Mouse (Mus musculus) fat pad, adult 2 months (tissue): ENCODE data around the gene Arnt2.

Source experiments
- DNase-seq: peaks from one replicate; pipeline ENCODE4 v3.0.0-alpha.2; 2011; ENCODE audit warnings: low read depth, low spot score; ENCODE audit errors: extremely low read depth

Gene Arnt2

DNA sequence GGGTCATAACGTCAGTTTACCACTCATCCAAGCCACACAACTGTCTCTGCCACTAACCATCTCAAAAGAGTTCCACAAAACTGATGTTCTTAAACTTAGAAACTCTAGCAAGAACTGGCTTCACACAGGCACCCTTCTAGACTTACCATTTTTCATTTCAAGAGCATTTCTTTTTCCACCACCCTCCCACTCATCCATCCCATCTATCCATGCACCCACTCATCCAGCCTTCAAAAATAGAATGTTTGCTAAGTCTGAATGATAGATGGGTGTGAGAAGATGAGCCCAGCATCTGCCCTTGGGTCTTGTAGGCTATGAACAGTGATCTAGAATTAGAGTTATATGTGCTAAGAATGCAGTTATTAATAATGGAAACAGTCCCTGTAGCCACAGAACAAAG is 109.7 kb downstream of the Arnt2 start:
- no peak for DNase-seq

GRCm38 (mm10) chr7:84299601-84300000 is 110.4 kb downstream of the Arnt2 start:
- DNase-seq: no peak

GRCm38 (mm10) chr7:84293054-84293453 is 116.9 kb downstream of the Arnt2 start:
- DNase-seq: no peak

GRCm38 (mm10) chr7:84287226-84287587 is 122.8 kb downstream of the Arnt2 start:
- no peak for DNase-seq

- DNase-seq: no peak
Measured at GRCm38 (mm10) chr7:84286526-84287225, 123.3 kb downstream of the Arnt2 start.

DNA sequence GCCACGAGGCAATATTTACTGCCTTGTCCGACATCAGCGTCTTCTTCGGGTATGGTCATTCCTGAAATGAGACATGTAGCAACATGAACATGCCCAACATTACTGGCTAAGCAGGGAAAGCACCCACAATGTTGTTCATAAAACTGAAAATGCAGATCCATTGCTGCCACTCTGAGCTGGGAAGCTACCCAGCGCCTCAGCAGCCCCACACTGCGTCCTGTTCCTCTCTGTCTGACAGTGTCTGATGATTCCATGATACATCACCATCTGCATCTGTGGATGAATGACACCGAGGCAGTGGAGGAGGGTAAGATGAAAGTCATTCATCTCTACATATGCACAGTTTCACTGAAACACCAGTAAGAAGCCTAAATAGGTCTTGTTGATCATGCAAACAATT is 124.2 kb downstream of the Arnt2 start:
- DNase-seq: no peak

- no peak for DNase-seq
Measured at GRCm38 (mm10) chr7:84284974-84285373, 125.0 kb downstream of the Arnt2 start.

DNA sequence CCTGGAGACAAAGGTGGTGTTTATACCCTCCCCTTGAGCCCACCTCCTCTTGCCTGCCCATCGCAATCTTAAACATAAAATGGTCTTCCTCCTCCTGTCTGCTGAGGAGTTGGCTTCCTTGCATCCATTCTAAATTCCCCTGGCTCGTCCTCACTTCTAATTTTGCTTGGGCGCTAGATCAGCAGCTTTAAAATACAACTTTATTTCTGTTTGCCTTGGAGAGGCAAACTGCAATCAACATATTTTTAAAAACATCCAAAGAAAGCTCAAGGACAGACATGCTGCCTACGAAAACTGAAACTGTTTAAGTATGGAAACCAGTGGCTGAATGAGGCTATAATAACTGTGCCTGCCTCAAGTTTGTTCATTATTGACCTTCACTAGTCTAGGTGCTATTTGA is 127.7 kb downstream of the Arnt2 start:
- DNase-seq: no peak

DNA sequence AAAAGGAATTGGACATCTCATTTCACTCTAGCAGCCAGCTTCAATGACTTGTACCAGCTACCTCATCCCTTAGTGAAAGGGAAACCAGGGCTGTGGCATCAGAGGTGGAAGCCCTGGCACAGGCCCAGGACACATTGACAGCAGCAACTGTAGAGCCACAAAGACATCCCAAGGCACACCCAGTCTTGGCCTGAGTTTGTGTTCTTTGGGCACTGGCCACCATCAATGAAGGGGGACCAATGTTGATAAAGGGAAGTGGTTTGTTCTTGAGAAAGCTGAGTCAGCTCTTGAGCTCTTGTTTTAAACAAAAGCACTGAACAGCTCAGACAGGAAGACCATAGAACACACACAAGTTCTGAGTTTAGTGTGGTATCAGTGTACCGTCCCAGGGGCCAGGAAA is 130.7 kb downstream of the Arnt2 start:
- no peak for DNase-seq

GRCm38 (mm10) chr7:84275312-84275711 is 134.7 kb downstream of the Arnt2 start:
- DNase-seq: no peak

DNA sequence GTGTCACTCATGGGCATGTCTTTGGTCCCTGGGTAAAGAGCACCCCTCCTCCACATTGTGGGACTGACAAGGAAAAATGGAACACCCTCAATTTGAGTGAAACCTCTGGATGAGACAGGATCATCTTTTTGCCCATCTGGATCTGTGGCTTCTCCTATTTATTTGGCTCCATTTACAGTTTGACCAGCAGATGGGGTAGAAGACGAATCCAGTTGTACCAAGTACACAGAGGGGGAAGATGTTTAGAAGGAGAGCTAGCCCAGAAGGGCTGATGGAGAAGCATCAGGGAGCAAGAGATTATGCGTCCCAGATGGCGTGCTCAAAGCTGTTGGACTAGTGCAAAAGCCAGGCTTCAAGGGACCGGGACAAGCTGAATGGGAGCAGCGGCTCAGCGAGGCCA is 136.0 kb downstream of the Arnt2 start:
- DNase-seq: no peak

GRCm38 (mm10) chr7:84272206-84272818 is 137.7 kb downstream of the Arnt2 start:
- DNase-seq: peak; percentile 19

- DNase-seq: no peak
Measured at GRCm38 (mm10) chr7:84271429-84271828, 138.5 kb downstream of the Arnt2 start.

DNA sequence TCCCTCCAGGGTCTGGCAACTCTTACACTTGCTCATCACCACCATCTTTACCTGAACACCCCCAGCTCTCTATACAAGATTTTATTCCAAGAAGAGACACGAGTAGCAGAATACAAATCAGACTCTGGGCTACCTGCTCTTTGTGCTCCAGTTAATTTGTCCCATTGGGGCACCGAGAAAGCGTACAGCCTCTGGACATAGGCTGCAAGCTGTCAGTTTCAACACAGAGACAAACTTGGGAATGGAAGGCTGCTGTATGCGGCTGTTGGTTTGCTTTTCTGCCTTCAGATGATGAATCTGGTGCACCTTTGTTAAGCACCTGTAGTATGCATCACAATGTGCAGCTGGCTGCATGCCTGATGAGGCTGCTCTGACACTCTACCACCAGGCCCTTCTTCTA is 146.5 kb downstream of the Arnt2 start:
- no peak for DNase-seq

DNA sequence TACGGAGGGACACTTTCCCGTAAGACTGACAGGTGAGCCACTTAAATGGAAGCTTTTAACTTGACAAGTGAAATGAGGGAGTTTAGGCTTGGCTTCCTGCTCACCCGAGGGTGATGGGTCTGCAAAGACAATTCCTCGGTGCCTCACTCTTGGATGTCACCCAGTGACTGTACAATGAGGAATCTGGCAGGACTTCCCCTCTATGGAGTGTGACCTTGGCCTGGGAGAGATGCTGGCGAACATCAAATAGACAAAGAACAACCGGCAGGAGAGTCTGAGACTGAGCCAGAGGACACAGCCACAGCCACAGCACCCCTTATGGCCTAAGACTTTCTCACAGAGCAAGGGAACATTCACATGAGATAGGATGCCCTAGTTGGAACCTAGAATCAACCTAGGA is 148.6 kb downstream of the Arnt2 start:
- DNase-seq: no peak

DNA sequence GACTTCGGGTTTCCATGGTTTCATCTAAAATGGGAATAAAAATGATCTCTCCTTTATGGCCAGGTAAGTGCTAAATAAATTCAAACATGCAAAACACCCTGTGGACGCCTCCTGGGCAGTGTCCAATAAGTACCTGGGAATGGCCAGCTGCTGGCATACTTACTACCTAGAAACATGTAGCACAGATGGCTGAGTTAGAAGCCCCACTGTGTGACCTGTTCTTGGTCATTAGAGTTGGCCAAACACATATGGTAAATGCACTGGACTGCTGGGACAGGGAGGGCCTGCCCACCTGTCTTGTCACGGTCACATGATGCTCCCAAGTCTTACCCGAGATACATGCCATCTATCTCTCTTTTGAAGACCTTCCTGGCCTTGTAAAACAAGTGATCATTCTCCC is 149.6 kb downstream of the Arnt2 start:
- DNase-seq: no peak

GRCm38 (mm10) chr7:84259309-84259985 is 150.5 kb downstream of the Arnt2 start:
- DNase-seq: no peak

DNA sequence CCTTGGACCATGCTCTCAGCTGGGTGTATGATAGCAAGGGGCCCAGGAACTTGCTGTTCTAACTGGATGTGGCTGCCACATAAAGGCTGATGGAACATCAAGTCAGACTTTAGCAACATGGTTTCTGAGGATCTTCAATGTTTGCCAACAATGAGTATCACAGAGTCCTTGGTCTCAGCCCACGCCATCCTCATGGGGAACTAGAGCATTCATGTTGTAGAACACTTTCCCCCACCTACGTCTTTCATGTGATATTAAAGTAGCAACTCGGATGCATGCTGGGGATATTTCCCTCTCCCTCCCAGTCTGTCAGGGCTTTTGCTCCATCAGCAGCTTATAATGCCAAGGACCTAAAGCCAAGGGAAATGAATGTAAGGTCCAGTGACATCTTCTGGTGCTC is 153.3 kb downstream of the Arnt2 start:
- no peak for DNase-seq

DNA sequence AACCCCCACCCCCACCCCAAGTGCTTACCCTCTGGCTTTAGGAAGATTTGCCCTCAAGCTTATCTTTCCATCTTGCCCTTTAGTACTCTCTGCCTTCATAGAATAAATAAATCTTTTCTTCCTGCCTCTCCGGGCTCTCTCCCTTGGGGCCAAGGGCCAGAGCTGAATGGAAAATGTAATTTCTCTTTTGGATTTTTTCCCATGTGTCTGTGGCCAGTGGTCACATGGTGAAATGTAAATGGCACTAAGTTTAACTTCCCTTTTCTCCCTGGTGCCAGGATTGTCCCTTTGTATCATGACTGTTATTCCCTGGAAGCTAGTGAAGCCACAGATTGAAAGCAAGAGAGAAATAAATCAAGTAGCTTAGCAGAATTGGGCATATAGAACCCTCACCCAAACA is 153.7 kb downstream of the Arnt2 start:
- no peak for DNase-seq

GRCm38 (mm10) chr7:84254916-84255315 is 155.1 kb downstream of the Arnt2 start:
- no peak for DNase-seq

DNA sequence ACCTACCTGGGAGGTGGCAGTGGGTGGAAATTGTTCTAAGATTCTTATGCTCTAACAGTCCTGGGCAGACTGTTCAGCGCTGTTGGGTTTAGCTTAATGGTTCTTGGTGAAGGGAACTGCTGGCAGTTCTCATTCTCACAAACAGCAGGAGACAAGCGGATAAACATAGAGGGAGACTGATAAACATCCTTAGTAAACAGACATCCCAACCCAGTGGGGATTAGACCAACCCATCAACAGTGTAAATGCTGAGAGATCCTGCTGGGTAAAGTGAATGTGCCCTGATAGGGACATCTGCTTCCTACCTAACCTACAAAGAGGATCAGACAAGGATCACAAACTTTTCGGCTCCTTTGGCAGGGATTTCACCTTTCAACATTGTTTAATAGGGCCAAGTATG is 155.7 kb downstream of the Arnt2 start:
- DNase-seq: no peak

DNA sequence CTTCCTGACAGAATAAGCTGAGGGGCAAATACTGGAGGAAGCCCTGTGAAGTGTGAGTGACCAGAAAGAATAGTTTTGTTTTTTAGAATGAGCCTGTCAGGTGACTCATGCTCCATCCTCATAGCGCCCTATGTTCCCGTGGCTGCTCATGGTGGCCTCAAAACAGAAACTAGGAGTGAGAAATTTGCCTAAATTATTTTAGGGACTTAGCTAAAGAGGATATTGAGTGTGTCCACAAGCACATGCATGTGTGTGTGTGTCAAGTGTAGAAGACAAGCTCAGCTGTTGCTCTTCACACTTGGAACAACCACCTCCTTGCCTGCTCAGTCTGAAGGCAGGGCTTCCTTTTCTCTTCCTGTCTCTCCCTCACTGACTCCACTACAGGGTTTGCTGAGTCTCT is 158.3 kb downstream of the Arnt2 start:
- DNase-seq: no peak
